Mouse (Mus musculus): Measurements from ENCODE around the gene Jph2. TPM values are rescaled to one million over a fixed set of nuclear protein-coding genes. Genes with fewer than 3 reads are reported as not detected.
A peak's percentile ranks its signal among the peaks of the same experiment; 100 is the strongest.

Jph2 gene
- polyA plus RNA-seq, 1 experiment from 2014 or later, result 0.45 TPM

DNA sequence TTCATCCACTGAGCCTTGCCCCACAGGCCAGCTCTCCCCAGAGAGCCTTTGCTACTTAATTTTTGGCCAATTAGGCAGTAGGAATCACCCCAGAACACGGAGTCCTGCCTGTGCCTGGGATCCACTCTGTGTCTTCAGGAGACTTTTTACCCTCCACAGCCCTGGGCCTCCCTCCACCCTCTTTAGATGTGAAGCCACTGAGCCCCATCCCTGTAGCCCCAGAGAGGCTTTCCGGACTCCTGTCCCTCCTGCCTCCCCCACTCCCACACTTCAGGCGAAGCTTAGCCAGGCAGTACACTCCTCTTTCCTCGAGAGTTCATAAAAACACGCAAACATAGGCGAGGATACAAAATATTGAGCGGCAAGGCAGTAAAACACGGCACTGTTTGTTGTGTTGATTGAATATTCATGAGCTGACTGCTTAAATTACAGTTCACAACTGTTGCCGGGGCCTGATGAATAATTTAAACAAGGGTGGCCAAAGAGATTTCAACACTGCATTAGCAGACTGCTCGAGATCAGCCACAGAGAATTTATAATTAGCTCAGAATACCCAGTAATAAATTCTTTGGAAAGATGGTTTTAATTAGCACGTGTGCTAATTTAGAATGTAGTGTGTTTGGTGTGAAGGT lies 100.7 kb downstream of the Jph2 start:
- H3K9me3 ChIP-seq, result no peaks in the 10 kb centered on the region
- H3K27me3 ChIP-seq, result peaks cover 14% of the 10 kb centered on the region
- H3K4me3 ChIP-seq, result no peak overlapping the region
- no peaks in the 10 kb centered on the region for H3K36me3 ChIP-seq
- ATAC-seq (ENCODE audit: low FRiP score, low read depth), result peak; percentile 77
- 22% methylated on average over 11 of the region's 11 CpGs for WGBS
- peaks cover 60% of the 10 kb centered on the region for H3K4me1 ChIP-seq
- H3K4me2 ChIP-seq (replicated peaks), result peak overlapping the region; percentile 45
- H3K9ac ChIP-seq (replicated peaks), result no peak overlapping the region
- H3K27ac ChIP-seq (replicated peaks), result peak overlapping the region; percentile 73

DNA sequence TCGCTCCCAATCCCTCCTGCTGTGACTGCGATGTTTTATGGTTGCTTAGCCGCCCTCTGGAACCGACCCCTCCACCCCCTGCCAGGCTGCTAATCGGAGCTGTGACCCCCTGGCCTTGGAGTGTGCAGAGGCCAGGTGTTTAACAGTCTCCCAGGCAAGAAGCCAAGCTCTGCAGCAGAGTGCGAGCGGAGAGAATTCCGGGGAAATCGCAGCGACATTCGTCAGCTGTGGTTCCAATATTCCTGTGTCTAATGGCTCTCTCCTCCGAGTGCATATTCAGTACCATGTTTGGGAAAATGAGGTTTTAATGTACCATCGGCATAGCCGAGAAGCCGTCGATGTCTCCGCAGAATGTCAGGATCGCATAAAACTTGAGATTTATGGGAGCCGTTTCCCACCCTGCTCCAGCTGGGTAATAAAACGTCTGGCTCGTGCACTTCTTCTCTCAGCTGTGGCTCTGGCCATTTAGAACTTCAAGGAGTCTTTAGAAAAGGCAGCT lies 108.9 kb downstream of the Jph2 start:
- ATAC-seq (ENCODE audit: low FRiP score, low read depth), result no peak
- 20% methylated on average over 21 of the region's 21 CpGs for WGBS

More for the DNA sequence above, 108.9 kb downstream of the Jph2 start:
- Histone ChIP-seq H3K4me3 (no peak overlapping the region), H3K9me3 (no peaks in the 10 kb centered on the region), H3K27me3 (peaks cover 10% of the 10 kb centered on the region; the same call in 1 of the 2 replicates), H3K4me2 (replicated peaks) (0 out of 2 replicates have a peak overlapping the region, but pooled peaks have one; percentile 7), H3K9ac (replicated peaks) (no peak overlapping the region), H3K36me3 (no peaks in the 10 kb centered on the region), H3K4me1 (peaks cover 11% of the 10 kb centered on the region), H3K27ac (replicated peaks) (peak overlapping the region; percentile 39; the same call in 1 of the 2 replicates)

Other genes starting within 250 kb of the Jph2 start
- gene Tox2, start 194.9 kb downstream of the Jph2 start, polyA plus RNA-seq (2016; fragmentation: Nextera tagmentation; extraction: Ambion mirVana), result 38.1 and 39.4 TPM in 2 replicates
- 77.3 and 82.3 TPM in 2 replicates for gene Oser1, start 26.7 kb upstream of the Jph2 start, polyA plus RNA-seq (2016; fragmentation: Nextera tagmentation; extraction: Ambion mirVana)
- 62.6 and 63.4 TPM in 2 replicates for gene Gdap1l1, start 40.5 kb upstream of the Jph2 start, polyA plus RNA-seq (2016; fragmentation: Nextera tagmentation; extraction: Ambion mirVana)
- 11.2 and 13.0 TPM in 2 replicates for gene Fitm2, start 74.6 kb upstream of the Jph2 start, polyA plus RNA-seq (2016; fragmentation: Nextera tagmentation; extraction: Ambion mirVana)
- not detected in 2 replicates for gene R3hdml, start 94.3 kb upstream of the Jph2 start, polyA plus RNA-seq (2016; fragmentation: Nextera tagmentation; extraction: Ambion mirVana)
- gene Hnf4a, start 108.8 kb upstream of the Jph2 start, polyA plus RNA-seq (2016; fragmentation: Nextera tagmentation; extraction: Ambion mirVana), result not detected in 2 replicates
- gene Ttpal, start 204.3 kb upstream of the Jph2 start, polyA plus RNA-seq (2016; fragmentation: Nextera tagmentation; extraction: Ambion mirVana), result 52.3 and 53.2 TPM in 2 replicates
- 35.0 and 36.9 TPM in 2 replicates for gene Serinc3, start 247.1 kb upstream of the Jph2 start, polyA plus RNA-seq (2016; fragmentation: Nextera tagmentation; extraction: Ambion mirVana)

Measured in midbrain, embryonic 12.5 days (tissue).